Mouse (Mus musculus): ENCODE results near the gene Fam98a. TPM values are rescaled to one million over a fixed set of nuclear protein-coding genes. Genes with fewer than 3 reads are reported as not detected.

Fam98a gene
- polyA plus RNA-seq (2015; fragmentation: Illumina TruSeq; extraction: RNeasy Lipid Tissue Mini Kit (QIAGEN cat#74804); ENCODE audit: insufficient read depth, low read depth, low replicate concordance), result 11.9 TPM

GRCm38 (mm10) chr17:75551512-75552400 is at the start of gene Fam98a:
Gene Fam98a (minus strand): TSS chr17:75551946.

Other genes starting within 250 kb of the Fam98a start
- gene Rasgrp3, start 116.0 kb downstream of the Fam98a start, polyA plus RNA-seq (2015; fragmentation: Illumina TruSeq; extraction: RNeasy Lipid Tissue Mini Kit (QIAGEN cat#74804); ENCODE audit: insufficient read depth, low read depth, low replicate concordance), result 17.0 TPM